Mouse (Mus musculus) hindbrain, embryonic 13.5 days (tissue): ENCODE measurements around the gene Wfdc6a. TPM values are rescaled to one million over a fixed set of nuclear protein-coding genes. Genes with fewer than 3 reads are reported as not detected.
"Not testable (repeated sequence)": the region's sequence is repeated elsewhere in the genome, so short reads cannot be mapped to it uniquely, and the experiment has no call there.

ENCODE experiments used
- ATAC-seq: fragments of 200-750 bp; cut with Nextera tagmentation; 2 replicates; pipeline ENCODE4 v1.8.0; 2017; ENCODE audit warnings: moderate TSS enrichment; ENCODE audit not compliant: low FRiP score
- H3K27ac ChIP-seq: fragments of 300-500 bp; sonication (generic); 2 replicates; pipeline ENCODE4 v1.5.1; 2015; ENCODE audit warnings: inconsistent platforms, mild to moderate bottlenecking, moderate library complexity
- H3K27me3 ChIP-seq: fragments of 300-500 bp; sonication (generic); 2 replicates; pipeline ENCODE4 v1.6.1; 2015; ENCODE audit warnings: mild to moderate bottlenecking, inconsistent platforms
- H3K36me3 ChIP-seq: fragments of 300-500 bp; sonication (generic); 2 replicates; pipeline ENCODE4 v1.6.1; 2015; ENCODE audit warnings: mild to moderate bottlenecking, inconsistent platforms
- H3K4me1 ChIP-seq: fragments of 300-500 bp; sonication (generic); replicated peaks from 2 replicates; pipeline ENCODE4 v1.6.1; 2015; ENCODE audit warnings: inconsistent platforms
- H3K4me2 ChIP-seq: fragments of 300-500 bp; sonication (generic); 2 replicates; pipeline ENCODE4 v1.6.1; 2015; ENCODE audit warnings: inconsistent platforms, mild to moderate bottlenecking, moderate library complexity
- H3K4me3 ChIP-seq: fragments of 300-500 bp; sonication (generic); 2 replicates; pipeline ENCODE4 v1.5.1; 2015; ENCODE audit warnings: mild to moderate bottlenecking, inconsistent platforms
- H3K9ac ChIP-seq: fragments of 300-500 bp; sonication (generic); 2 replicates; pipeline ENCODE4 v1.6.1; 2015; ENCODE audit warnings: mild to moderate bottlenecking, inconsistent platforms
- H3K9me3 ChIP-seq: fragments of 300-500 bp; sonication (generic); 2 replicates; pipeline ENCODE4 v1.6.1; 2016; ENCODE audit warnings: inconsistent platforms
- WGBS: fragments of 180-500 bp; shearing (Covaris S2); methylation state at CpG from one replicate; pipeline ENCODE4 v1.1.7; 2015; 5-methylcytosine and 5-hydroxymethylcytosine counted together
- polyA plus RNA-seq: library from polyadenylated mRNA; unstranded; fragments of >200 nt; fragmentation: Nextera tagmentation; extraction: Ambion mirVana; gene quantifications from 2 replicates; pipeline ENCODE4 v1.2.1, GENCODE M21; 2015

Gene Wfdc6a
- polyA plus RNA-seq = not detected in 2 replicates

DNA sequence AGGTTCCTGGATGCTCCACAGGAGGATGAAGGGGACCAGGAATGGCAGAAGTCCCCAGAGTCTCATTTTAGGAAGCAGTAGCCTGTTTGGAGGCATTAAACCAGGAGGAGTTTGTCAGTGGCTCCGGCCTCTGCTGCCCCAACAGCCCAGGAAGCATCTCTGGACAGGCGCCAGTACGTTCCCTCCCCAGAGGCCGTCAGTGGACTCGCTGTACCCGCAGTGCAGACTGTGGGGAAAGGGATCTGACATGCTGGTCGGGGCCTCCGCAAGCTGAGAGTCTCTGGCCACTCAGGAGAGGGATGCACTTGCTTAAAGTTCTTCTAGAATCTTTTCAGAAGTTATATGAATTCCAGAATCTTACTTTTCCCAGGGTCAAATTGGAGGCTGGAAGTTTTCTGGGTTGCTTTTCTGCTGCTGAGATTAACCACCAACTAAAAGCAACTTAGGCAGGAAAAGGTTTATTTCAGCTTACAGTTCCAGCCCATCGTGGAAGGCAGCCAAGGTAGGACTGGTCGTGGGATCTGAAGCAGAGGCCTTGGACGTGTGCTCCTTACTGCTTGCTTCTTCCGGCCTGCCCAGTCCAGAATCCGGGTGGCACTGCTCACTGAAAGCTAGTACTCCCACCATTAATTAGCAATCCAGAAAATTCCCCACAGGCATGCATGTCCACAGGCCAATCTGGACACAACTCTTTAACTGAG is at the start of gene Wfdc6a:
Wfdc6a (minus strand) TSS at position 423 of the 701 bp plus-strand sequence.
- ATAC-seq, H3K27ac ChIP-seq, H3K4me2 ChIP-seq, H3K4me3 ChIP-seq, H3K9me3 ChIP-seq, H3K9ac ChIP-seq, H3K27me3 ChIP-seq, H3K36me3 ChIP-seq, H3K4me1 ChIP-seq: not testable (repeated sequence)
- 67% methylated on average over 13 of the region's 13 CpGs for WGBS

DNA sequence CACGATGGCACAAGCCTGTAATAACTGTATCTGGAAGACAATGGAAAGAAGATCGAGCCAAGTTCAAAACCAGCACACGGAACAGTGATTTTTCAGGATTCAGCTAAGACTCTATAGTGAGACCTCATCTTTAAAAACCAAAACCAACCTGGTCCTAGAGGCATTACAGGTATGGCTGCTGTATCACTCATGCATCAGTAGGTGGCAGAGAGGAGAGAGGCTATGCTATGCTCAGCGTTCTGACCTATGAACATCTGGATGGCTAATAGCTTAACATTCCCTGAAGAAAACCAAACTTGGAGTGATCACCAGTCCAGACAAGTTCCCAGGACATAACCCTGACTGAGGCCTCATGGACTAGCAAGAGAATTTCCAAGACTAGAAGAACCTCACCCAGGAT is 36.5 kb upstream of the Wfdc6a start:
- Histone ChIP-seq H3K27ac (no peak overlapping the region), H3K9ac (no peak overlapping the region), H3K36me3 (no peaks in the 10 kb centered on the region), H3K9me3 (no peaks in the 10 kb centered on the region), H3K4me2 (no peak overlapping the region), H3K4me3 (no peak overlapping the region), H3K27me3 (no peaks in the 10 kb centered on the region), H3K4me1 (no peaks in the 10 kb centered on the region)
- no peak for ATAC-seq
- WGBS = 84% methylated on average over 4 of the region's 4 CpGs

DNA sequence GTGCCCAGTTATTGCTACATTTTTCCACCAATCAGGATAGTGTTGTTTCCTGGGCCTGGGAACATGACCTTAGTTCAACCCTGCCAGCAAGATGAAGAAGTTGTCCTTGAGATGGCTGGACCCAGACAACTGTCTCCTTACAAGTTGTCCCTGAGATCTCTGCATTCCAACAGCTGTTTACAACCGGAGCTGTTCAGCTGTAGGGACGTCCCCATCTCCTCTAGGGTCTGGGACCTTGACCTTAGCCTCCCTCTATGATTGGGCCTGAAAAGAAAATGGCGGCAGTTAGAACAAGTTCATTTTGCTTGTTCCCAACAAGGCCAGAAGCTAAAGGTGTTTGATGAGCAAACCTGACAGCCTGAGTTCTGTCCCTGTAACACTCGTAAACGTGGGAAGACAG is 33.8 kb upstream of the Wfdc6a start:
- H3K36me3 ChIP-seq = no peaks in the 10 kb centered on the region
- WGBS = 89% methylated on average over 5 of the region's 5 CpGs
- H3K9me3 ChIP-seq = no peaks in the 10 kb centered on the region
- H3K4me3 ChIP-seq = no peak overlapping the region
- H3K4me1 ChIP-seq = no peaks in the 10 kb centered on the region
- H3K27me3 ChIP-seq = no peaks in the 10 kb centered on the region
- no peak overlapping the region for H3K27ac ChIP-seq
- H3K9ac ChIP-seq = no peak overlapping the region
- H3K4me2 ChIP-seq = no peak overlapping the region
- no peak for ATAC-seq

DNA sequence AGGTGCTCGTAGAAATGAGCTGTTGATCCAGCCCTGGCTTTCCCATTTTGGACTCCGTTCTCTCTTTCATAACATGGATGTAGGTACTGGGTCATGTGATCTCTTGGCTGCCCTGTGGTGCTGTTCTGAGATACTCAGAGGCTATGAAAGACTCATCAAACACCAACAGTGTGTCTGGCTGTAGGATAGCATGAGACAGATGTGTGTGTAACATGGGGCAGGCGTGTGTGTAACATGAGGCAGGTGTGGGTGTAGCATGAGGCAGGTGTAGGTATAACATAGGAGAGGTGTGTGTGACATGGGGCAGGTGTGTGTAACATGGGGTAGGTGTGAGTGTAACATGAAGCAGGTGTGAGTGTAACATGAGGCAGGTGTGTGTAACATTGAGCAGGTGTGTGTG is 30.1 kb upstream of the Wfdc6a start:
- Histone ChIP-seq H3K4me1 (no peaks in the 10 kb centered on the region), H3K9ac (no peak overlapping the region), H3K4me3 (no peak overlapping the region), H3K27ac (no peak overlapping the region), H3K4me2 (no peak overlapping the region), H3K36me3 (no peaks in the 10 kb centered on the region), H3K9me3 (no peaks in the 10 kb centered on the region), H3K27me3 (no peaks in the 10 kb centered on the region)
- ATAC-seq = no peak
- WGBS = 92% methylated on average over 3 of the region's 3 CpGs

DNA sequence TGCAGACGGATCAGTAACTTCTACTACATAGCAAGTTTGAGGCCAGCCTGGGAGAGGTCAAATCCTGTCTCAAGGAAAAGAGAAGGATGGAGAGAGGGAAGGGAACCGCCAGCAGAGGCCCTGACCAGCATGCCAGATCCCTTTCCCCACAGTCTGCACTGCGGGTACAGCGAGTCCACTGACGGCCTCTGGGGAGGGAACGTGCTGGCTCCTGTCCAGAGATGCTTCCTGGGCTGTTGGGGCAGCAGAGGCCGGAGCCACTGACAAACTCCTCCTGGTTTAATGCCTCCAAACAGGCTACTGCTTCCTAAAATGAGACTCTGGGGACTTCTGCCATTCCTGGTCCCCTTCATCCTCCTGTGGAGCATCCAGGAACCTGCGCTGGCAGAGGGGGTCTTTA is 28.2 kb upstream of the Wfdc6a start, which contains the start of the genes Wfdc6b and Wfdc8:
Wfdc6b (plus strand) TSS at position 52 of the 400 bp plus-strand sequence.
Wfdc8 (minus strand) TSS at position 156 of the 400 bp plus-strand sequence.
- not testable (repeated sequence) for H3K4me1 ChIP-seq, H3K9ac ChIP-seq, H3K27ac ChIP-seq, ATAC-seq, H3K36me3 ChIP-seq, H3K4me2 ChIP-seq, H3K27me3 ChIP-seq, H3K4me3 ChIP-seq, H3K9me3 ChIP-seq
- 63% methylated on average over 8 of the region's 8 CpGs for WGBS

DNA sequence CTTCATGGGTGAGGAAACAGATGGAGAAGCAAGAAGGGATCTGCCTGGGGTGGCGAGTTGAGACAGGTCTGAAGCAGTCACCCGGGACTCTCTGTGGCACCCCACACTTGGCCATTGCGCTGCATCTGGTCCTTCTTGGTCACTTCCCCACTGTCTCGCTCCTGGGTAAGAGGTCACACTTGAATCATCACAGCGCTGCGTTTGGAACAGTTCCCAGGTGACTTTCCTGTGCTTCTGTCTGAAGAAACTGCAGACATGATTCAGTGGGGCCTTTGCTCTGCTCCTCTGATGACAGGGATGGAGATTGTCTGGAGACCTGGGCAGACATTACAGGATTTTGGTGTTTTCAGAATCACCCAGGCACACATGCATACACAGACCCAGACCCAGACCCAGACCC is 23.5 kb upstream of the Wfdc6a start:
- H3K27ac ChIP-seq = no peak overlapping the region
- no peak for ATAC-seq

DNA sequence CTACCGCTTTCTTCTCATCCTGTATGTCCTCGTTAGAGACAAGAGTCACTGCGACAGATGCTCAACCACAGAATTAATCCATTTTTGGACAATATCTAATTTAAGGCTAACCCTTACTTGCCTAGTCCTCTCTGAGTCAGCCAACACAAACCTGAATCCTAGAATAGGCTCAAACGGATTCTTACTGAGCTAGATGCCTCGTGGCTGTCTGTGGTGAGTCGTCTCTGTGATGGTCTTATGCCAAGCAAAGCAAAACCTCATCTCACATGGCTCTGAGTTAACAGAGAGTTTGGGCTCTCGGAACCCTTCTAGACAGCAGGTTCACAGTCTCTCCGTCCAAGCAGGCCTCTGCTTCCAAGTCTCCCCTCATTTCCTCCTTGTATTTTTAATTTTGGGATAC is 19.2 kb upstream of the Wfdc6a start:
- Histone ChIP-seq H3K4me1 (no peaks in the 10 kb centered on the region), H3K9ac (no peak overlapping the region), H3K27ac (no peak overlapping the region), H3K27me3 (no peaks in the 10 kb centered on the region), H3K4me2 (no peak overlapping the region), H3K36me3 (no peaks in the 10 kb centered on the region), H3K4me3 (no peak overlapping the region), H3K9me3 (no peaks in the 10 kb centered on the region; the same call in 1 of the 2 replicates)
- 93% methylated on average over 8 of the region's 8 CpGs for WGBS
- no peak for ATAC-seq

More for the DNA sequence above, 23.5 kb upstream of the Wfdc6a start:
- no peaks in the 10 kb centered on the region for H3K36me3 ChIP-seq
- no peaks in the 10 kb centered on the region for H3K4me1 ChIP-seq
- no peaks in the 10 kb centered on the region for H3K9me3 ChIP-seq
- no peak overlapping the region for H3K4me2 ChIP-seq
- no peak overlapping the region for H3K4me3 ChIP-seq
- H3K9ac ChIP-seq = no peak overlapping the region
- WGBS = 83% methylated on average over 6 of the region's 6 CpGs
- no peaks in the 10 kb centered on the region for H3K27me3 ChIP-seq

DNA sequence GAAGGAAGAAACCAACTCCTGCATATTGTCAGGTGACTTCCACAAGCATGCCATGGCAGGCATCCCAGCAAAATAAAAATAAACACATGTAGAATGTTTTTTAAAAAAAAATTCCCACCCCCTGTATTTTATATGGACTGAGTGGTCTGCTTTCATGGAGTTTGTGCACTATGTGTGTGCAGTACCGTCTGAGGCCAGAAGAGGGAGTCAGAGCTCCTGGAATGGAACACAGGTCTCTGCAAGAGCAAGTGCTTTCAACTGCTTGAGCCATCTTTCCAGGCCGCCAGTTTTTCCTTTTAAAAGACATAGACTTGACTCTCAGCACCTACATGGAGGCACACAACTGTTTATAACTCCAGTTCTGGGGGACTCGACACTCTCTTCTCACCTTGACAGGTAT is 18.2 kb upstream of the Wfdc6a start:
- Histone ChIP-seq H3K27me3 (no peaks in the 10 kb centered on the region), H3K4me1 (no peaks in the 10 kb centered on the region), H3K9me3 (no peaks in the 10 kb centered on the region; the same call in 1 of the 2 replicates), H3K9ac (no peak overlapping the region), H3K36me3 (no peaks in the 10 kb centered on the region), H3K4me2 (no peak overlapping the region), H3K4me3 (no peak overlapping the region), H3K27ac (no peak overlapping the region)
- 95% methylated on average over 3 of the region's 3 CpGs for WGBS
- no peak for ATAC-seq

DNA sequence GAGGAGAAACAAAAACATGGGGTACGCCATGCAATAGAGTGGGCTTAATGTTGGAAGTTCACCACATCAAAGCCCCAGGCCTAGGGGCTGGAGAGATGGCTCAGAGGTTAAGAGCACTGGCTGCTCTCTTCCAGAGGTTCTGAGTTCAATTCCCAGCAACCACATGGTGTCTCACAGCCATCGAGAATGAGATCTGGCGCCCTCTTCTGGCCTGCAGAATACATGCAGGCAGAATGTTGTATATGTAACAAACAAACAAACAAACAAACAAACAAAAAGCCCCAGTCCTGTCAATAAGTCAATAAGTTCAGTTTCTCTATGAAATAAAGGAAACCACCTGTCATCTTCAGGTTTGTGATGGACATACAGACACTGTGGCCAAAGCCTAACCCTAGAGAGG is 14.9 kb upstream of the Wfdc6a start:
- WGBS = 67% methylated on average over 3 of the region's 3 CpGs
- Histone ChIP-seq H3K27ac (no peak overlapping the region), H3K9me3 (no peaks in the 10 kb centered on the region; the same call in 1 of the 2 replicates), H3K4me1 (no peaks in the 10 kb centered on the region), H3K9ac (no peak overlapping the region), H3K27me3 (no peaks in the 10 kb centered on the region), H3K36me3 (no peaks in the 10 kb centered on the region), H3K4me3 (no peak overlapping the region), H3K4me2 (no peak overlapping the region)
- ATAC-seq = no peak

DNA sequence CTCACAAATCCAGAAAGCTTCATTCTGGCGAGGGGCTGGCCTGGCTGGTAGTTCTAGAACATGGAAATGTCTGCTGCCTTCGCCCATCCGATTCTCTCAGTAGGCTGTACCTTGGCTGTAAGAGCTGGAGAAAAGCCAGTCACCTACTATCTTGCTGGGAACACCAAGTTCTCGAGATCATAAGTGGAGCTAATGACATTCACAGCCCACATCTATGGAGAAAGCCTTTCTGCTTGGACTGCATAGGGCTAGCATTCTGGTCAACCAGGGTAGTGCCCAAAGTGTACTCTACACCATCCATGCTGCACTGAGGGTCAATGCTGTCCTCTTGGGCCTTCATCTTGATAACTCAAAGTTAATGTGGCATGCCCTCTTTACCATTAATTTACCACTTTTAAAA is 8.2 kb upstream of the Wfdc6a start, which contains the start of gene Eppin:
Eppin (minus strand) TSS at position 101 of the 400 bp plus-strand sequence.
- ATAC-seq = no peak
- no peak within 1 kb of the TSS for H3K4me2 ChIP-seq
- no peaks in the 10 kb centered on the region for H3K36me3 ChIP-seq
- no peaks in the 10 kb centered on the region for H3K27me3 ChIP-seq
- H3K4me3 ChIP-seq = no peak within 1 kb of the TSS
- H3K27ac ChIP-seq = no peak within 1 kb of the TSS
- H3K9me3 ChIP-seq = no peaks in the 10 kb centered on the region
- 80% methylated on average over 4 of the region's 4 CpGs for WGBS
- H3K4me1 ChIP-seq = no peaks in the 10 kb centered on the region
- no peak within 1 kb of the TSS for H3K9ac ChIP-seq

DNA sequence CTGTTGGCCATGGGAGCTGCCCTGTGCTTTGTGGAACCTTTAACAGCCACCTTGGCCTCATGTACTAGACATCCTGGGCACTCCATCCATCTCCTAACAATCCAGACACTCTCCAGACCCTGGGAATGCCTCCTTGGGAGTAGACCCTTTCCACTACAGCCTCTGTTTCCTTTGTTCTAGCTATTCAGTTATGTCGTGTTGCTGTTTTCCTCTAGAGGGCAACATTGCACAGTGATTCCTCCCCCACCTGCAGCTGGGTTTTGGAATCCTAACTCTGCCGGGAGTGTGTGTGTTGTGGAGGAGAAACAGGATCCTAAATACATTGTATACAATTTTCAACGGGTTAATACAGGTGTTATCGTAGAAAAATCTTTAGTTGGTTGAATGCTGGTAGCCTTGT is 6.8 kb upstream of the Wfdc6a start:
- Histone ChIP-seq H3K27me3 (no peaks in the 10 kb centered on the region), H3K27ac (no peak overlapping the region), H3K36me3 (no peaks in the 10 kb centered on the region), H3K4me1 (no peaks in the 10 kb centered on the region), H3K4me3 (no peak overlapping the region), H3K9ac (no peak overlapping the region), H3K9me3 (no peaks in the 10 kb centered on the region), H3K4me2 (no peak overlapping the region)
- ATAC-seq = no peak
- 8% methylated on average over 4 of the region's 4 CpGs for whole genome bisulfite sequencing

DNA sequence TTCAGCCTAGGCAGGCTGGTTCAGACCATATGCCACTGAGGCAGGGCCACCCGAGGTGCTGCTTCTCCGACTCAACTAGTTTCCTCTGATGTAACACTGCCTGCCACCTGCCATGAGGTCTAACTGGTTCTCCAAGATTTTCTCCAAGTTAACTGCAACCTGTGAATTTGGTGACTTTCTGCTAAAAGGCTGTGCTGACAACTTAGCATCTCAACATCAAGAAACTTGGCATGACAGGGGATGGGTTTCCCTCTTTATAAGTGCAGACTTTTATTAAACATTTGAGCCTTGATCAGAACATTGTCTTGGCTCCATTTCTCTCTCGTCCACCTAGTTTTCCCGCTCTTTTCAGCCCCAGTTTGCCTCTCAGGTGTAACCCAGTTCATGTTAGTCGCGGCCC is 11.9 kb downstream of the Wfdc6a start, which contains the start of gene Spint3:
Spint3 (minus strand) TSS at position 101 of the 400 bp plus-strand sequence.
- not testable (repeated sequence) for H3K4me3 ChIP-seq, H3K9ac ChIP-seq, H3K36me3 ChIP-seq, ATAC-seq, H3K4me2 ChIP-seq, H3K27me3 ChIP-seq, H3K4me1 ChIP-seq, H3K9me3 ChIP-seq, H3K27ac ChIP-seq
- WGBS = 91% methylated on average over 6 of the region's 6 CpGs

DNA sequence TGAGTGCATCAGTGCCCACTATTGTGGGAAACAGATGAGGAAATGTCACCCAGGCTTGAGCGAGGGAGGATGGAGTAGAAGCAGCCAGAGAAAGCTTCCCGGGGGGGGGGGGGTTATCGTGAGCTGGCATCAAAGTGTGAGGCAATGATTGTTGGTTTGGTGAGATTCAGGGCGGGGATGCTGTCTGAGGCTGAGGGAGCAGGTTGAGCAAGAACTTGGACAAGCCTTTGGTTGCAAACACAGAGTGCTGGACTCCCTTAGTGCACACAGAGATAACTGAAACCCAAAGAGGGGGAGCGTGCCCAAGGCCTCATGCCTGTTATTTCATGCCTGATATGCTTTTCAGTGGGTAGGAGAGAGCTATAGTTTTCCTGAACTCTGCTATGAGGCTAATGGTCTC is 17.8 kb downstream of the Wfdc6a start:
- H3K4me2 ChIP-seq = no peak overlapping the region
- peaks cover 23% of the 10 kb centered on the region for H3K27me3 ChIP-seq
- WGBS = 95% methylated on average over 5 of the region's 5 CpGs
- no peaks in the 10 kb centered on the region for H3K9me3 ChIP-seq
- no peak for ATAC-seq
- H3K4me3 ChIP-seq = no peak overlapping the region
- H3K9ac ChIP-seq = no peak overlapping the region
- H3K4me1 ChIP-seq = peaks cover 19% of the 10 kb centered on the region
- no peak overlapping the region for H3K27ac ChIP-seq
- no peaks in the 10 kb centered on the region for H3K36me3 ChIP-seq
